Comparison of ENCODE assay signal across 28 mouse cellular contexts in genomic region chr6:15316948-15317347, GRCm38 (mm10).
"Had no signal": no experiment of that assay in that cellular context is flagged by ENCODE, and none has a peak within 500 bp of the region (broad histone marks: within the 10 kb centered on the region; RNA-seq: fewer than 3 reads in every experiment).

No protein-coding gene starts in this region.

- H3K27ac ChIP-seq: embryonic facial prominence, embryonic 10.5 days; embryonic facial prominence, embryonic 12.5 days; embryonic facial prominence, embryonic 13.5 days; embryonic facial prominence, embryonic 15.5 days; forebrain, embryonic 10.5 days; forebrain, embryonic 12.5 days; forebrain, embryonic 13.5 days; forebrain, embryonic 15.5 days; gastrocnemius, adult 2 months had no signal

- H3K9me3 ChIP-seq: embryonic facial prominence, embryonic 10.5 days; embryonic facial prominence, embryonic 12.5 days; embryonic facial prominence, embryonic 13.5 days; embryonic facial prominence, embryonic 15.5 days; forebrain, embryonic 10.5 days; forebrain, embryonic 12.5 days; forebrain, embryonic 13.5 days; forebrain, embryonic 15.5 days had no signal

- H3K36me3 ChIP-seq: embryonic facial prominence, embryonic 10.5 days; embryonic facial prominence, embryonic 12.5 days; embryonic facial prominence, embryonic 13.5 days; embryonic facial prominence, embryonic 15.5 days; forebrain, embryonic 10.5 days; forebrain, embryonic 12.5 days; forebrain, embryonic 15.5 days had no signal

- H3K4me2 ChIP-seq: embryonic facial prominence, embryonic 12.5 days; embryonic facial prominence, embryonic 13.5 days; embryonic facial prominence, embryonic 15.5 days; forebrain, embryonic 12.5 days; forebrain, embryonic 13.5 days; forebrain, embryonic 15.5 days had no signal

- ATAC-seq: forebrain, embryonic 13.5 days; forebrain, embryonic 14.5 days; forebrain, embryonic 15.5 days; forebrain, embryonic 16.5 days; forebrain, postnatal 0 days had no signal

- H3K9ac ChIP-seq: embryonic facial prominence, embryonic 12.5 days; embryonic facial prominence, embryonic 13.5 days; embryonic facial prominence, embryonic 15.5 days; forebrain, embryonic 12.5 days; forebrain, embryonic 13.5 days; forebrain, embryonic 15.5 days; forebrain, postnatal 0 days had no signal

- H3K27me3 ChIP-seq: embryonic facial prominence, embryonic 12.5 days; embryonic facial prominence, embryonic 13.5 days; embryonic facial prominence, embryonic 15.5 days; forebrain, embryonic 12.5 days; forebrain, embryonic 13.5 days; forebrain, embryonic 15.5 days had no signal

- DNase-seq: cerebellum, adult 18-20 months; cerebellum, adult 2 months; cerebellum, adult 8-10 months; cerebellum, adult 9-10 months; cerebellum, adult 9-11 months; cerebellum, postnatal 10 days; cerebellum, postnatal 14 days; cerebellum, postnatal 25 days; cerebellum, postnatal 36 days; embryo, embryonic 11 days; forebrain, postnatal 0 days; gastrocnemius, adult 2 months; gastrocnemius, postnatal 10 days; gastrocnemius, postnatal 14 days; gastrocnemius, postnatal 25 days; gastrocnemius, postnatal 36 days; heart, adult 11 months had no signal

- H3K4me1 ChIP-seq: embryonic facial prominence, embryonic 12.5 days; embryonic facial prominence, embryonic 15.5 days; forebrain, embryonic 12.5 days had no signal

- H3K4me3 ChIP-seq: embryonic facial prominence, embryonic 10.5 days; embryonic facial prominence, embryonic 12.5 days; embryonic facial prominence, embryonic 13.5 days; embryonic facial prominence, embryonic 15.5 days; erythroblast, embryonic 14.5 days; forebrain, embryonic 10.5 days; forebrain, embryonic 12.5 days; forebrain, embryonic 13.5 days; forebrain, embryonic 15.5 days; gastrocnemius, adult 2 months had no signal
